Mouse (Mus musculus) c-Kit-positive CD71-negative TER-119-negative erythroid progenitor cells, embryonic 14.5 days (primary cell): ENCODE results near the gene Kmt2e.

Source experiments
- DNase-seq: peaks from one replicate; pipeline ENCODE4 v3.0.0-alpha.2; 2013; ENCODE audit warnings: low read depth

Gene Kmt2e

GRCm38 (mm10) chr5:23433720-23434597 lies at the start of gene Kmt2e:
Gene Kmt2e (plus strand): TSS chr5:23434441.
- peak; percentile 73 for DNase-seq

- no peak for DNase-seq
These were observed 49.1 kb upstream of the Kmt2e start for GRCm38 (mm10) chr5:23385136-23385535.

GRCm38 (mm10) chr5:23385763-23386217 lies 48.5 kb upstream of the Kmt2e start:
- DNase-seq: no peak

- DNase-seq: peak; percentile 86
These were observed 47.5 kb upstream of the Kmt2e start for GRCm38 (mm10) chr5:23386562-23387312.

GRCm38 (mm10) chr5:23387313-23387666 lies 47.0 kb upstream of the Kmt2e start:
- DNase-seq: no peak

- DNase-seq: no peak
These were observed 46.1 kb upstream of the Kmt2e start for GRCm38 (mm10) chr5:23388091-23388490.

GRCm38 (mm10) chr5:23389601-23390305 lies 44.5 kb upstream of the Kmt2e start:
- DNase-seq: no peak

GRCm38 (mm10) chr5:23391714-23392113 lies 42.5 kb upstream of the Kmt2e start:
- DNase-seq: no peak

GRCm38 (mm10) chr5:23393870-23394269 lies 40.4 kb upstream of the Kmt2e start:
- DNase-seq: no peak

- no peak for DNase-seq
These were observed 39.7 kb upstream of the Kmt2e start for GRCm38 (mm10) chr5:23394366-23395145.

- no peak for DNase-seq
These were observed 38.5 kb upstream of the Kmt2e start for GRCm38 (mm10) chr5:23395721-23396120.

GRCm38 (mm10) chr5:23396756-23397155 lies 37.5 kb upstream of the Kmt2e start:
- DNase-seq: no peak

- no peak for DNase-seq
These were observed 34.1 kb upstream of the Kmt2e start for GRCm38 (mm10) chr5:23400156-23400555.

GRCm38 (mm10) chr5:23400868-23401267 lies 33.4 kb upstream of the Kmt2e start:
- DNase-seq: no peak

GRCm38 (mm10) chr5:23401368-23401767 lies 32.9 kb upstream of the Kmt2e start:
- DNase-seq: no peak

- no peak for DNase-seq
These were observed 32.2 kb upstream of the Kmt2e start for GRCm38 (mm10) chr5:23401999-23402398.

- DNase-seq: no peak
These were observed 31.1 kb upstream of the Kmt2e start for GRCm38 (mm10) chr5:23403161-23403560.

GRCm38 (mm10) chr5:23405666-23406404 lies 28.4 kb upstream of the Kmt2e start:
- no peak for DNase-seq

GRCm38 (mm10) chr5:23406405-23406745 lies 27.9 kb upstream of the Kmt2e start:
- no peak for DNase-seq

- no peak for DNase-seq
These were observed 26.1 kb upstream of the Kmt2e start for GRCm38 (mm10) chr5:23408106-23408505.
